ENCODE assay signal across 8 mouse cellular contexts in genomic region chr7:126501684-126502022, GRCm38 (mm10). TPM values are rescaled to one million over a fixed set of nuclear protein-coding genes. Genes with fewer than 3 reads are reported as not detected.
DNase-seq lines count a peak whose midpoint lies in the region; ATAC-seq and TF ChIP-seq lines count a peak whose summit lies in the region.

No protein-coding gene starts in this region.

- H3K9me3 ChIP-seq in kidney, embryonic 16.5 days (ENCODE audit: low read length), result no peaks in the 10 kb centered on the region
- H3K9me3 ChIP-seq in hindbrain, embryonic 14.5 days (ENCODE audit: control insufficient read depth, low read length), result no peaks in the 10 kb centered on the region
- H3K9me3 ChIP-seq in midbrain, embryonic 14.5 days (ENCODE audit: control insufficient read depth, low read length), result no peaks in the 10 kb centered on the region

- DNase-seq in kidney, adult 18-20 months, result no peak
- no peak for DNase-seq in hindbrain, embryonic 14.5 days (ENCODE audit: low spot score)
- no peak for DNase-seq in midbrain, embryonic 14.5 days
- DNase-seq in adrenal gland, adult 18-20 months (ENCODE audit: low spot score in 2 of 2), result no peak
- no peak for DNase-seq in right cerebral cortex, postnatal 4 days
- DNase-seq in urinary bladder, postnatal 36 days (ENCODE audit: low spot score in 2 of 2), result no peak

- peak overlapping the region; percentile 74 for H3K4me2 ChIP-seq in kidney, embryonic 16.5 days (replicated peaks; ENCODE audit: low read depth, low read length)
- peak overlapping the region; percentile 71 for H3K4me2 ChIP-seq in hindbrain, embryonic 14.5 days (replicated peaks)
- H3K4me2 ChIP-seq in midbrain, embryonic 14.5 days (ENCODE audit: low read length), result peak overlapping the region; percentile 84

- no peak for TF ChIP-seq POLR2A in cortical plate, adult 2 months (IDR thresholded peaks at IDR 0.05; ENCODE audit: extremely low read depth, insufficient read depth, low read length)

- H3K36me3 ChIP-seq in kidney, embryonic 16.5 days (ENCODE audit: insufficient read depth, low read length), result peaks cover 45% of the 10 kb centered on the region
- H3K36me3 ChIP-seq in hindbrain, embryonic 14.5 days (replicated peaks; ENCODE audit: control insufficient read depth, insufficient read depth), result peaks cover 46% of the 10 kb centered on the region
- peaks cover 46% of the 10 kb centered on the region for H3K36me3 ChIP-seq in midbrain, embryonic 14.5 days (ENCODE audit: control insufficient read depth, insufficient read depth, low read length)

- WGBS in kidney, embryonic 16.5 days, result 5% methylated on average over 9 of the region's 9 CpGs
- WGBS in hindbrain, embryonic 14.5 days, result 7% methylated on average over 9 of the region's 9 CpGs
- WGBS in midbrain, embryonic 14.5 days, result 4% methylated on average over 9 of the region's 9 CpGs

- TF ChIP-seq CTCF in cortical plate, adult 2 months (IDR thresholded peaks at IDR 0.05; ENCODE audit: extremely low read depth, insufficient read depth, low read length), result no peak

- peak overlapping the region; percentile 100 for H3K27ac ChIP-seq in kidney, embryonic 16.5 days (ENCODE audit: low read length)
- H3K27ac ChIP-seq in cortical plate, adult 2 months (ENCODE audit: insufficient read depth, low read length), result peak overlapping the region; percentile 62; the same call in 1 of the 2 replicates
- H3K27ac ChIP-seq in hindbrain, embryonic 14.5 days, result peak overlapping the region; percentile 97
- H3K27ac ChIP-seq in midbrain, embryonic 14.5 days (replicated peaks; ENCODE audit: low read depth, low read length), result peak overlapping the region; percentile 97

- H3K9ac ChIP-seq in kidney, embryonic 16.5 days (replicated peaks; ENCODE audit: low read length), result peak overlapping the region; percentile 99
- peak overlapping the region; percentile 91 for H3K9ac ChIP-seq in hindbrain, embryonic 14.5 days
- peak overlapping the region; percentile 97 for H3K9ac ChIP-seq in midbrain, embryonic 14.5 days (replicated peaks; ENCODE audit: low read length)

- H3K4me1 ChIP-seq in kidney, embryonic 16.5 days (ENCODE audit: insufficient read depth, low read length), result peaks cover 11% of the 10 kb centered on the region
- H3K4me1 ChIP-seq in cortical plate, adult 2 months (ENCODE audit: control insufficient read depth, insufficient read depth, low read length), result no peaks in the 10 kb centered on the region
- H3K4me1 ChIP-seq in hindbrain, embryonic 14.5 days (replicated peaks; ENCODE audit: control insufficient read depth, insufficient read depth, low read length), result peaks cover 11% of the 10 kb centered on the region; the same call in 1 of the 2 replicates
- H3K4me1 ChIP-seq in midbrain, embryonic 14.5 days (ENCODE audit: control insufficient read depth, insufficient read depth, low read length), result peaks cover 10% of the 10 kb centered on the region; the same call in 1 of the 2 replicates

- ATAC-seq in kidney, embryonic 16.5 days (ENCODE audit: low FRiP score, low TSS enrichment), result no peak
- no peak for ATAC-seq in hindbrain, embryonic 14.5 days (ENCODE audit: low FRiP score)
- no peak for ATAC-seq in midbrain, embryonic 14.5 days (ENCODE audit: low FRiP score, low TSS enrichment)

- no peaks in the 10 kb centered on the region for H3K27me3 ChIP-seq in kidney, embryonic 16.5 days (ENCODE audit: insufficient read depth, low read length)
- no peaks in the 10 kb centered on the region for H3K27me3 ChIP-seq in hindbrain, embryonic 14.5 days (ENCODE audit: control insufficient read depth, insufficient read depth, low read length)
- no peaks in the 10 kb centered on the region for H3K27me3 ChIP-seq in midbrain, embryonic 14.5 days (ENCODE audit: control insufficient read depth, insufficient read depth, low read length)

- H3K4me3 ChIP-seq in kidney, embryonic 16.5 days (ENCODE audit: low read length), result peak overlapping the region; percentile 99
- H3K4me3 ChIP-seq in cortical plate, adult 2 months (ENCODE audit: insufficient read depth, low read length), result peak overlapping the region; percentile 55
- H3K4me3 ChIP-seq in hindbrain, embryonic 14.5 days (replicated peaks; ENCODE audit: low read length), result peak overlapping the region; percentile 81
- peak overlapping the region; percentile 100 for H3K4me3 ChIP-seq in midbrain, embryonic 14.5 days (replicated peaks; ENCODE audit: low read depth, low read length)

RNA-seq across cellular contexts. Expression of gene Atxn2l, which starts 1.6 kb away (rescaled TPM):
- polyA plus RNA-seq in kidney, embryonic 16.5 days (2015; fragmentation: Nextera tagmentation; extraction: Ambion mirVana), result 41.5 and 47.9 TPM in 2 replicates
- polyA plus RNA-seq in cortical plate, adult 2 months (2012; rRNA removed), result 119 and 129 TPM in 2 replicates
- 72.6 and 73.7 TPM in 2 replicates for polyA plus RNA-seq in hindbrain, embryonic 14.5 days (2014; fragmentation: Nextera tagmentation; extraction: Ambion mirVana)
- polyA plus RNA-seq in midbrain, embryonic 14.5 days (2014; fragmentation: Nextera tagmentation; extraction: Ambion mirVana), result 51.8 and 73.2 TPM in 2 replicates
- 100 to 1,000 TPM in 1 of 2 experiments, 10 to 100 TPM in 1; 99.5 to 111 TPM for total RNA-seq in adrenal gland, adult 18-20 months (2021)

RNA-seq across cellular contexts. Expression of gene Tufm, which starts 14.5 kb away (rescaled TPM):
- polyA plus RNA-seq in kidney, embryonic 16.5 days (2015; fragmentation: Nextera tagmentation; extraction: Ambion mirVana), result 177 and 196 TPM in 2 replicates
- polyA plus RNA-seq in cortical plate, adult 2 months (2012; rRNA removed), result 90.1 and 96.8 TPM in 2 replicates
- 116 and 136 TPM in 2 replicates for polyA plus RNA-seq in hindbrain, embryonic 14.5 days (2014; fragmentation: Nextera tagmentation; extraction: Ambion mirVana)
- polyA plus RNA-seq in midbrain, embryonic 14.5 days (2014; fragmentation: Nextera tagmentation; extraction: Ambion mirVana), result 118 and 135 TPM in 2 replicates
- 100 to 1,000 TPM; 221 to 235 TPM for total RNA-seq in adrenal gland, adult 18-20 months (2021)

RNA-seq across cellular contexts. Expression of gene Sh2b1, which starts 26.4 kb away (rescaled TPM):
- 62.5 and 66.5 TPM in 2 replicates for polyA plus RNA-seq in kidney, embryonic 16.5 days (2015; fragmentation: Nextera tagmentation; extraction: Ambion mirVana)
- 63.7 and 66.0 TPM in 2 replicates for polyA plus RNA-seq in cortical plate, adult 2 months (2012; rRNA removed)
- polyA plus RNA-seq in hindbrain, embryonic 14.5 days (2014; fragmentation: Nextera tagmentation; extraction: Ambion mirVana), result 60.3 and 64.1 TPM in 2 replicates
- polyA plus RNA-seq in midbrain, embryonic 14.5 days (2014; fragmentation: Nextera tagmentation; extraction: Ambion mirVana), result 67.5 and 73.1 TPM in 2 replicates
- total RNA-seq in adrenal gland, adult 18-20 months (2021), result 10 to 100 TPM; 56.2 to 60.8 TPM

RNA-seq across cellular contexts. Expression of gene Atp2a1, which starts 38.7 kb away (rescaled TPM):
- 7.1 and 7.8 TPM in 2 replicates for polyA plus RNA-seq in kidney, embryonic 16.5 days (2015; fragmentation: Nextera tagmentation; extraction: Ambion mirVana)
- 0.52 and 0.57 TPM in 2 replicates for polyA plus RNA-seq in cortical plate, adult 2 months (2012; rRNA removed)
- 0.30 and 0.31 TPM in 2 replicates for polyA plus RNA-seq in hindbrain, embryonic 14.5 days (2014; fragmentation: Nextera tagmentation; extraction: Ambion mirVana)
- 0.39 TPM in 1 of 2 replicates, not detected in the other for polyA plus RNA-seq in midbrain, embryonic 14.5 days (2014; fragmentation: Nextera tagmentation; extraction: Ambion mirVana)
- total RNA-seq in adrenal gland, adult 18-20 months (2021), result 10 to 100 TPM in 1 of 2 experiments, not detected in 1; 10.0 TPM
